Mouse (Mus musculus) mouse embryonic stem cell (cell line): ENCODE data around the gene Pitpnc1.

ENCODE experiments used
- in situ Hi-C, 2 experiments: fragments of 300-500 bp; cut with MboI; formaldehyde crosslinking; loops; 1 replicate in 1 of 2; 3 replicates in 1 of 2; pipeline ENCODE4 v1.14.3; 2019 to 2020; ENCODE audit warnings: low sequenced_read_pairs in 2 of 2, low pct_unique_long_range_greater_than_20kb in 1 of 2, mixed read lengths in 1 of 2; ENCODE audit not compliant: unreplicated experiment in 1 of 2

Gene Pitpnc1

GRCm38 (mm10) chr11:107393154-107393827 lies 77.2 kb downstream of the Pitpnc1 start:
- in situ Hi-C loops = no loop called here

- in situ Hi-C loops = no loop called here
These were observed 80.0 kb downstream of the Pitpnc1 start for GRCm38 (mm10) chr11:107390540-107390939.

GRCm38 (mm10) chr11:107390001-107390400 lies 80.5 kb downstream of the Pitpnc1 start:
- in situ Hi-C loops = no loop called here

GRCm38 (mm10) chr11:107386481-107386880 lies 84.0 kb downstream of the Pitpnc1 start:
- in situ Hi-C loops = loop anchor here (5.0 to 10.0 kb wide), 2 partner anchors 68 to 86 kb away; partner anchors contain the start of gene Pitpnc1 (in 1 of the 2)

GRCm38 (mm10) chr11:107385306-107385705 lies 85.2 kb downstream of the Pitpnc1 start:
- in situ Hi-C loops = loop anchor here (5.0 to 10.0 kb wide), 2 partner anchors 69 to 87 kb away; partner anchors contain the start of gene Pitpnc1 (in 1 of the 2)

- in situ Hi-C loops = loop anchor here in 1 of 2 experiments (10.0 kb wide), 1 partner anchor 71 kb away; no protein-coding TSS in a partner anchor
These were observed 86.5 kb downstream of the Pitpnc1 start for GRCm38 (mm10) chr11:107383985-107384384.

- in situ Hi-C loops = loop anchor here in 1 of 2 experiments (10.0 kb wide), 1 partner anchor 75 kb away; no protein-coding TSS in a partner anchor
These were observed 90.5 kb downstream of the Pitpnc1 start for GRCm38 (mm10) chr11:107379965-107380364.

GRCm38 (mm10) chr11:107379089-107379845 lies 91.2 kb downstream of the Pitpnc1 start:
- in situ Hi-C loops = no loop called here

GRCm38 (mm10) chr11:107377326-107377725 lies 93.2 kb downstream of the Pitpnc1 start:
- in situ Hi-C loops = no loop called here

- in situ Hi-C loops = no loop called here
These were observed 94.2 kb downstream of the Pitpnc1 start for GRCm38 (mm10) chr11:107376272-107376671.

GRCm38 (mm10) chr11:107375816-107376215 lies 94.7 kb downstream of the Pitpnc1 start:
- in situ Hi-C loops = no loop called here

GRCm38 (mm10) chr11:107373569-107373968 lies 96.9 kb downstream of the Pitpnc1 start:
- in situ Hi-C loops = no loop called here

- in situ Hi-C loops = no loop called here
These were observed 97.3 kb downstream of the Pitpnc1 start for GRCm38 (mm10) chr11:107373154-107373553.

GRCm38 (mm10) chr11:107372688-107373087 lies 97.8 kb downstream of the Pitpnc1 start:
- in situ Hi-C loops = no loop called here

GRCm38 (mm10) chr11:107370476-107370875 lies 100.0 kb downstream of the Pitpnc1 start:
- in situ Hi-C loops = no loop called here

GRCm38 (mm10) chr11:107369661-107370060 lies 100.8 kb downstream of the Pitpnc1 start:
- in situ Hi-C loops = no loop called here

GRCm38 (mm10) chr11:107365938-107366712 lies 104.4 kb downstream of the Pitpnc1 start:
- in situ Hi-C loops = no loop called here

GRCm38 (mm10) chr11:107358695-107359094 lies 111.8 kb downstream of the Pitpnc1 start:
- in situ Hi-C loops = no loop called here

- in situ Hi-C loops = no loop called here
These were observed 114.3 kb downstream of the Pitpnc1 start for GRCm38 (mm10) chr11:107356224-107356623.
